Mouse (Mus musculus) spleen, embryonic (tissue): ENCODE measurements around the gene Pacrg.

Experiments used
- CTCF ChIA-PET: fragments of 350-600 bp; sonication (Branson Sonifier 250); formaldehyde crosslinking; loops from one replicate; lab custom pipeline; 2022; lab: Charles Lee

Gene Pacrg

GRCm38 (mm10) chr17:10452801-10453200 is 387.3 kb downstream of the Pacrg start:
- CTCF ChIA-PET: no interaction called here

GRCm38 (mm10) chr17:10451306-10452077 is 388.6 kb downstream of the Pacrg start:
- CTCF ChIA-PET: no interaction called here

- CTCF ChIA-PET: no interaction called here
These were observed 390.3 kb downstream of the Pacrg start for GRCm38 (mm10) chr17:10449800-10450299.

GRCm38 (mm10) chr17:10448417-10448816 is 391.7 kb downstream of the Pacrg start:
- CTCF ChIA-PET: no interaction called here

GRCm38 (mm10) chr17:10441501-10442111 is 398.5 kb downstream of the Pacrg start:
- CTCF ChIA-PET: no interaction called here

- CTCF ChIA-PET: no interaction called here
These were observed 399.1 kb downstream of the Pacrg start for GRCm38 (mm10) chr17:10440961-10441360.

- CTCF ChIA-PET: no interaction called here
These were observed 400.3 kb downstream of the Pacrg start for GRCm38 (mm10) chr17:10439815-10440214.

- CTCF ChIA-PET: interaction anchor here (0.7 kb wide), 1 partner anchor 609 kb away, joined by 5 read pairs; no protein-coding TSS in a partner anchor
These were observed 405.2 kb downstream of the Pacrg start for GRCm38 (mm10) chr17:10434867-10435266.

GRCm38 (mm10) chr17:10432525-10433180 is 407.5 kb downstream of the Pacrg start:
- CTCF ChIA-PET: no interaction called here

GRCm38 (mm10) chr17:10431849-10432524 is 408.1 kb downstream of the Pacrg start:
- CTCF ChIA-PET: no interaction called here

- CTCF ChIA-PET: no interaction called here
These were observed 409.3 kb downstream of the Pacrg start for GRCm38 (mm10) chr17:10430831-10431230.

GRCm38 (mm10) chr17:10429406-10429805 is 410.7 kb downstream of the Pacrg start:
- CTCF ChIA-PET: interaction anchor here (0.6 kb wide), 1 partner anchor 894 kb away, joined by 5 read pairs; no protein-coding TSS in a partner anchor

GRCm38 (mm10) chr17:10425311-10425710 is 414.8 kb downstream of the Pacrg start:
- CTCF ChIA-PET: no interaction called here

GRCm38 (mm10) chr17:10417558-10418253 is 422.4 kb downstream of the Pacrg start:
- CTCF ChIA-PET: no interaction called here

- CTCF ChIA-PET: no interaction called here
These were observed 423.1 kb downstream of the Pacrg start for GRCm38 (mm10) chr17:10416995-10417394.

GRCm38 (mm10) chr17:10416101-10416500 is 424.0 kb downstream of the Pacrg start:
- CTCF ChIA-PET: no interaction called here

- CTCF ChIA-PET: no interaction called here
These were observed 425.7 kb downstream of the Pacrg start for GRCm38 (mm10) chr17:10414383-10414782.

- CTCF ChIA-PET: no interaction called here
These were observed 426.2 kb downstream of the Pacrg start for GRCm38 (mm10) chr17:10413870-10414269.

- CTCF ChIA-PET: no interaction called here
These were observed 429.3 kb downstream of the Pacrg start for GRCm38 (mm10) chr17:10410597-10411476.

GRCm38 (mm10) chr17:10408681-10409081 is 431.4 kb downstream of the Pacrg start:
- CTCF ChIA-PET: no interaction called here
